Mouse (Mus musculus): ENCODE results near the gene Gm21800.
"Not testable (repeated sequence)": the region's sequence is repeated elsewhere in the genome, so short reads cannot be mapped to it uniquely, and the experiment has no call there.

The Gm21800 gene

GRCm38 (mm10) chrY:41406198-41406597, at the start of gene Gm21800:
Gene Gm21800, plus strand, starts transcription at chrY:41406498.
- CTCF ChIA-PET, POLR2A ChIA-PET: not testable (repeated sequence)

Data from embryonic stem cell, embryonic (primary cell).